Mouse (Mus musculus): ENCODE measurements around the gene Dexi.

- no peak for TF ChIP-seq GATA1 (IDR thresholded peaks at IDR 0.05; ENCODE audit: low read length)
- no peak for TF ChIP-seq TAL1 (IDR thresholded peaks at IDR 0.05; ENCODE audit: low read length)
Observed at GRCm38 (mm10) chr16:10530179-10530578, 12.7 kb downstream of the Dexi start.
